Mouse (Mus musculus) liver, embryonic 18 days (tissue): ENCODE measurements around the gene Lrch4. TPM values are rescaled to one million over a fixed set of nuclear protein-coding genes. Genes with fewer than 3 reads are reported as not detected.

Source experiments
- polyA plus RNA-seq: library from polyadenylated mRNA; depleted of rRNA; stranded (reverse); fragments of >200 nt; gene quantifications from 2 replicates; pipeline ENCODE4 v1.2.3, GENCODE M21; 2012; rRNA removed

Lrch4 gene
- 14.4 and 18.0 TPM in 2 replicates for polyA plus RNA-seq

GRCm38 (mm10) chr5:137628498-137629305 is at the start of gene Lrch4, which contains the start of the genes Fbxo24 and Gm20605:
Gene Lrch4 (plus strand): TSS chr5:137629121.
Gene Fbxo24 (minus strand): TSS chr5:137629002.
Gene Gm20605 (plus strand): TSS chr5:137629175.

GRCm38 (mm10) chr5:137600619-137601364 is 28.1 kb upstream of the Lrch4 start, which contains the start of gene Mospd3:
Gene Mospd3 (minus strand): TSS chr5:137601058.

GRCm38 (mm10) chr5:137613550-137613949 is 15.4 kb upstream of the Lrch4 start, which contains the start of gene Pcolce:
Gene Pcolce (minus strand): TSS chr5:137613784.

DNA sequence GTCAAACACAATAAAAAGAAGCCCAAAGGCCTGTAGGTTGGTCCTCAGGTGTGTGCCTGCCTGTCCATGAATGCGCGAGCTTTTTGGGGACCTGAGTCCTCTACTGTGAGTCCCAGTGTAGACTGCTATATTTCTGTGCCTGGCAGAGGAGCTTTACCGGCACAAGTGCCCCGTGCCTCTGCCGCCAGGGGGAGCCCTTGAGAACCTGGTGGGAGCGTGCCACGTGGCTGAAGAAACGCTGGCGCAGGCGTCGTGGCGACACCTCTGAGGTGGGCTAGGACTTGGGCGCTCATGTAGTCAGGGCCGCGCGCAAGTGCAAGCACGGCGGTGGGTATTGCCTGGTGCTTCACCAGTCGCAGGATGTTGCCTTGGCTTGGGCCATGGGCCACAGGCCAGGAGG is 12.1 kb downstream of the Lrch4 start, which contains the start of gene Sap25:
Gene Sap25, plus strand, starts transcription at position 281 of the 400 bp plus-strand sequence.

DNA sequence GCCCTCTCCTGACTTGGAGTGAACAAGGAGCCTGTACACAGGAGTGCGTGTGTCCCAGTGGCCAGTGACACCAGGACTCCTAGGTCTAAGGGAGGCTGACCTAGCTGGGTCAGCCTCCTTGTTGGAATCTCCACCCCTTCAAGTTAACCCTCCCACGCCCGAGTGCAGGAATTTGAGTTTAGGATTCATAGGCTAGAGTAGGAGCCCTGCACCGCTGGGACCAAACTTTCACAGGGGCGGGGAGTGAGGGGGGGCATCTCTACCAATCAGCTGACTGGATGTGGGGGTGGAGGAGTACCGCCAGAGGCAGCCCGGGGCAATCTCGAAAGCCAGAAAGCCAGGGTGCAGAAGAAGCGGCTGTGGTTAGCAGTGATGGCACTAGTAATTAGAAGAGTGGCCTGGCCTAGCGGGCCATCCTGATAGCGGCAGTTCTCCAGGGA is 16.8 kb downstream of the Lrch4 start, which contains the start of gene Irs3:
Gene Irs3, minus strand, starts transcription at position 63 of the 440 bp plus-strand sequence.

DNA sequence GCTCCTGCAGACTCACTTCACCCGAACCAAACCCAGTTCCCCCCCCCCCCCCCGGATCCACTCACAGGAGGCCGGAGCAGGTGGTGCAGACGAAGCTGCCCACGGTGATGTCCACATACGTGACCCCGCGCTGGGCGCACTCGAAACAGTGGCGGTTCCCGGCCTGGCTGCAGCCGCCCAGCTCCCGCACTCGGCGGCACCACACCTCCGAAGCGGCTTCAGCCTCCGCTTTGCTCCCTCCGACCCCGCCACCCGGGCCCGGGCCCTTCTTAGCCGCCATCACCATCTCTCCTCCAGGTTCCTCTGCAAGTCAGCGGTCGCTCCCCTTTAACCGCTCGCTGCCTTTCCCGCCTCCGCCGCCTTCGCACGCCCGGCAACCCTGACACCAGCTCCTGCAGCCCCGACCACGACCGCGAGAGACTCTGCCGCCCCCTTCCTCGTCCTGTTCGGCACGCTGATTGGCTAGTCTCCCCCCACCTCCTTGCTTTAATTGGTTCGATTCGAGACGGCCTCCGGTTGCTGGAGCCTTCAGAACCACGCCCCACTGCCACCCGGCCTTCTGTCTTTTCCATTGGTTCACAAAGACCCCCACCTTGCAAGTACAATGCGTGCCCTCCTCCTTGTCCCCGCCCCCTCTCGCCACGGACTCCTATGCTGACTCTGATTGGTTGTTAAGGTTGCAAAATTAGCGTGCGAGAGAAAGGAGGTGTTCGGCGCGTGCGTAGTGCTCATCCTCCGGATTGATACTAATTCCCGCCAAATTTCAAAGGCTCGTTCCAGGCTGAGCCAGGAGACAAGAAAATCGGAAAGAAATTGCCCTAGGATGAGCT is 55.6 kb downstream of the Lrch4 start, which contains the start of gene Agfg2:
Gene Agfg2, minus strand, starts transcription at position 433 of the 830 bp plus-strand sequence.

Other genes with a start within 250 kb of the Lrch4 start
- 0.07 and 0.09 TPM in 2 replicates for gene Zan, start 152.1 kb upstream of the Lrch4 start, polyA plus RNA-seq
- 16.7 and 18.2 TPM in 2 replicates for gene Pop7, start 126.6 kb upstream of the Lrch4 start, polyA plus RNA-seq
- 5.3 and 7.3 TPM in 2 replicates for gene Gigyf1, start 110.6 kb upstream of the Lrch4 start, polyA plus RNA-seq
- 0.21 and 0.31 TPM in 2 replicates for gene Epo, start 95.9 kb upstream of the Lrch4 start, polyA plus RNA-seq
- 221 and 236 TPM in 2 replicates for gene Gnb2, start 95.6 kb upstream of the Lrch4 start, polyA plus RNA-seq
- gene Actl6b, start 75.6 kb upstream of the Lrch4 start, polyA plus RNA-seq = 0.03 TPM in 1 of 2 replicates, not detected in the other
- gene Tfr2, start 59.3 kb upstream of the Lrch4 start, polyA plus RNA-seq = 93.7 and 104 TPM in 2 replicates
- 21.8 and 24.5 TPM in 2 replicates for gene Mospd3, start 28.1 kb upstream of the Lrch4 start, polyA plus RNA-seq
- gene Pcolce, start 15.3 kb upstream of the Lrch4 start, polyA plus RNA-seq = 15.0 and 17.2 TPM in 2 replicates
- gene Fbxo24, start 119 bp upstream of the Lrch4 start, polyA plus RNA-seq = 0.06 and 0.07 TPM in 2 replicates
- 4.7 and 6.0 TPM in 2 replicates for gene Gm20605, start 54 bp downstream of the Lrch4 start, polyA plus RNA-seq
- gene Sap25, start 12.2 kb downstream of the Lrch4 start, polyA plus RNA-seq = 17.2 and 17.3 TPM in 2 replicates
- gene Irs3, start 16.6 kb downstream of the Lrch4 start, polyA plus RNA-seq = 0.05 and 0.07 TPM in 2 replicates
- gene Agfg2, start 55.6 kb downstream of the Lrch4 start, polyA plus RNA-seq = 19.2 and 20.4 TPM in 2 replicates
- 1.2 and 1.6 TPM in 2 replicates for gene Nyap1, start 112.5 kb downstream of the Lrch4 start, polyA plus RNA-seq
- gene Tsc22d4, start 116.6 kb downstream of the Lrch4 start, polyA plus RNA-seq = 25.1 and 29.8 TPM in 2 replicates
- gene Ppp1r35, start 149.7 kb downstream of the Lrch4 start, polyA plus RNA-seq = 17.8 and 17.9 TPM in 2 replicates
- gene Mepce, start 158.5 kb downstream of the Lrch4 start, polyA plus RNA-seq = 11.2 and 11.4 TPM in 2 replicates
- 2.7 and 3.0 TPM in 2 replicates for gene Zcwpw1, start 158.7 kb downstream of the Lrch4 start, polyA plus RNA-seq
- gene Pilra, start 207.2 kb downstream of the Lrch4 start, polyA plus RNA-seq = 8.3 and 9.1 TPM in 2 replicates
- gene Pilrb1, start 229.0 kb downstream of the Lrch4 start, polyA plus RNA-seq = 10.7 and 12.0 TPM in 2 replicates
- 13.2 and 13.6 TPM in 2 replicates for gene Pilrb2, start 242.7 kb downstream of the Lrch4 start, polyA plus RNA-seq